Mouse (Mus musculus): ENCODE data around the gene Tigd3.
A peak's percentile ranks its signal among the peaks of the same experiment; 100 is the strongest.

Gene Tigd3

DNA sequence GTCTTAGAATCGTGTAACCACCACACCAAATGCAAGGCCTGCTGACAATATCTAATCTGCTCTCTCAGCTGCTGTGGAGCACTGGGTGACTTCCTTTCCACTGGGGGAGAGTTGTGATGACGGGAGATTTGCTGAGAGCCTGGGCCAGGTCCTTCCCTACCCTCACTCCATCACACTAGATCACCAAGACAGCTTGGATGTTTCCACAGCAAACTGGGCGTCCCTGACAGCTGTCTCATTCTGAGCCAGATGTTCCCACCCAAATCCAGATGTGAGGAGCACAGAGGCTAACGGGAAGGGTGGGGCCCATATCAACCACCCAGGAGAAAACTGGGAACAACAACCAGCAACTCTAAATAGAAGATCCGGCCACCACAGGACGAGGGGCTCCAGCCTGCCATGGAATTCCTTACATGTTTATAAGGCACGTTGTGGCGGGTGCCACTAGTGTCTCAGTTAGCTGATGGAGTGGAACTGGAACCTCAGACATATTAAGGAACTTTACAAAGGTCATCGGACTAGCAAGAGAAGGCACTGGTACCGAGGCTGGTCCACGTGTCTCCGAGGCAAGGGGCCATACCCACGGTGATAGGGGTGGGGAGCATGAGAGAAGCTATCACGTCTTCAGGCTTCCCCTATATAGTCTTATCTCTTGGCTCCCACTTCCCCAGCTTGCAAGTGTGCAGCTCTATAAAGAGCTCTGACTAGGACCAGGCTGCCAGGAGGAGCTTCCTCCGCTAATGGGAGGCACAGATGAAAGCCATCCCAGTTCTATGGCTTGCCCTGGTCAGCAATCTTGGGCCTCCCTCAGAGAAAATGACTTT, 28.4 kb upstream of the Tigd3 start:
- DNase-seq (ENCODE audit: extremely low read depth, low read depth): peak; percentile 92

DNA sequence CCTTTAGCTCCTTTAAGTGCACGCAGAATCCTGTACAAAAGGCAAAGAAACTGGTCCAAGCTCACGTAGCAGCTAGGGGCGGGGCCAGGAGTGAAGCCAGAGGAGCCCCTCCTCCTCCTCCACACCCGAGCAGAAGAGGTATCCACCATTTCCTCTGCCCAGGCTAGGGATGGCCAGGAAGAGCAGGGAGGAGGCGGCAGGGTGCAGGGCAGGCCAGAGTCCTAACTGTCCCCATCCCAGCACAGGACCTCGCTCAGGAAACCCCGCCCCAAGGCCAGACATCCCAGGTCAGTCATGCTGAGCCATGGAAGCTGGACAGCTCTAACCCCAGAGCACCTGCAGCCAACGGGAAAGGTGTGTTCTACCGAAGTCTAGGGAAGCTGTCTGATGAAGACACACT, 27.8 kb upstream of the Tigd3 start:
- peak; percentile 26 for DNase-seq (ENCODE audit: extremely low read depth, low read depth)

DNA sequence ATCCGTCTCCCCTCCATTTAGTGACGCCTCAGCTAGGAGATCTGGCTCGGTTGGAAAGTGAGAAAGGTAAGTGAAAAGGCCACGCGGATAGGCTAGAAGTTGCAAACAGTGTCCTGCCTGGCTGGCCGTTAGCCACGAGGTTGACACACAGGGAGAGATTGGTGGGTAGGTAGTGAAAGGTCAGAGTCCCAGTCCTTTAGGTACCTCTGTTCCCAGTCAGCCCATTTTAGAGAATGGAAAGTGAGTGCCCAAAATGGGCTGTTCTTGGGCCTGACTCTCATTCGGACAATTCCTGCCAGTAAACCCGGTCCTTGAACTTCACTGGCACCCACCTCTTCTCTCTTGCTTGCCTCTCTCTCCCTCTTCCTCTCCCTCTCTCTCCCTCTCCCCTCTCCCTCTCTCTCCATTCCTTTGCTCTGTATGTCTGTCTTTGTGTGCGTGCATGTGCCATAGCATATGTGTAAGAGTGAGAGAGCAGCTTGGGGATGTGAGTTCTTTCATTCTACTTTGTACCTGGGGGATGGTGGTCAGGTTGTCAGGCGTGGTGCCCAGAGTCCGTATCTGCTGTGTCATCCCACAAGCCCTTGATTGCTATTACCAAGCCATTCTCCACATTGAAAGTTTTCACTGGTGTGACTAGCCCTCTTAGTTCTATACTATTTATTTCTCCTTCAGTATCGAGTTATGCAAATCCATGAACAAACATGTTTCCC, 19.2 kb upstream of the Tigd3 start, which contains the start of gene Dpf2:
TSS of gene Dpf2 (minus strand) at position 4 of the 713 bp plus-strand sequence.
- DNase-seq (ENCODE audit: extremely low read depth, low read depth): no peak

DNA sequence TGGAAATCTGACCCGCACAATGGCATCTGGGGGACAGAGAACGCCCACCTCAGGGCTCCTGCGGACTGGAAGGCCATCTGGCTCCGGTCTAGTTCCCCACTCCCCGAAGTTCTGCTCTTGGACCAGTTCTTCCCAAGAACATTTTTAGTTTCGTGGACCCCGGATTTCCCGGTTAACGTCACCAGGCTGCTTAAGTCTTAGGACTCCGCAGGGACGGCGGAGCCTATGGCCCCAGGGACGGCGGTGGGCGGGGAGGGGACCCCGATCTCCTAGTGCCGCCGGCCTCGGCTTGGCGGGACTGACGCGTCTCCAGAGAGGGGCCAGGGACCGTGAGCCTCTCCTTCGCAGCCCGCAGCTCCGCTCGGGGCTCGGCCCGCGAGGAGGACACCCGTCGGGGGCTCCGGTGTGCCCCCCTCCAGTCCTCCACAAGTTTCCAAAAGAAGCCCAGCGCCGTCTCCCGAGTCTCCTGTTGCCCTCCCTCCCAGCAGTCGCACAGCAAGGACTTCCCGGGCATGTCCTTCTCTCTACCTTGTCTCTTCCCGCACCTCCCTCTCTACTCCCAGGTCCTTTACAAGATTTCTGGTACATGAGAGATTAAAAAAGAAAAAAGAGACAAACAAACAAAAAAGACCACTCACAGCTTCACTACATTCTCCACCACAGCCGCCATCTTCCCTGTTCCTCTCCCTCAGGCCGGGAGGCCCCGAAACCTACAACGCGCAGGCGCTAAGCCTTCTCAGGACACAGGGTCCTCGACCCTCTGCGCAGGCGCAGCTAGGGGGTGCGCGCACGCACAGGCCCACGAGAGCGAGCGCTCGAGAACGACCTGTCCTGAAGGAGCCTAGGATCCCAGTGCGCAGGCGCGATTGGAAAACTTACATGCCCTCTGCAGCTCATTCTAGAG, 18.4 kb upstream of the Tigd3 start:
- DNase-seq (ENCODE audit: extremely low read depth, low read depth): peak; percentile 95

DNA sequence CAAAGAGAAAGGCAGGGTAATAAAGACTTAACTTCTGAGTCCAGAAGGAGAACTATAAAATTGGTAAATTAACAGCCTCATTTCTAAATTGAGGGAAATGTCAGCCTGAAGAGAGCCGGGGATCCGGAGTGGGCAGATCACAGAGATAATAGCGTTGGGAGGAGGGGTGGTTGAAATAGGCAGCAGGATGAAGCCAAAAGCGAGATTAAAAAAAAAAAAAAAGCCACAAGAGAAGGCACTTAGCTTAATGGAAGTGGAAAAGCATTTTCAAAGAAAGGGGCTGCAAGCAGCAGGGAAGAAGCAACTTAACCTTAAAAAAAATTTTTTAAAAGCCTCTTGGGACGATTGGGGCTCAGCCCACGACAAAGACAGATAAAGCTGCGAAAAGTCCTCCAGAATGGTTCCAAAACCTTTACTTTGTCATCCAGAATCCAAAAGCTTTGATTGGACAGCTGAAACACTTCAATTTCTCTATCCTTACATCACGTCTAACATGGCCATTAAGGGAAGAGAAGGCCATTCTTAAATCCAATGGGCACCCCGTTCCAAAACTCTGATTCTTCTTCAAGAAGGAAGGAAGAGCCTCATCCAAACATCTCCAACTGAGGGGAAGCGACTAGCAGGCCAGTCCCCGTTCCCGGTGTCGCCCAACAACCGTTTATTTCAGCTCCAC, 17.6 kb upstream of the Tigd3 start:
- peak; percentile 45 for DNase-seq (ENCODE audit: extremely low read depth, low read depth)

DNA sequence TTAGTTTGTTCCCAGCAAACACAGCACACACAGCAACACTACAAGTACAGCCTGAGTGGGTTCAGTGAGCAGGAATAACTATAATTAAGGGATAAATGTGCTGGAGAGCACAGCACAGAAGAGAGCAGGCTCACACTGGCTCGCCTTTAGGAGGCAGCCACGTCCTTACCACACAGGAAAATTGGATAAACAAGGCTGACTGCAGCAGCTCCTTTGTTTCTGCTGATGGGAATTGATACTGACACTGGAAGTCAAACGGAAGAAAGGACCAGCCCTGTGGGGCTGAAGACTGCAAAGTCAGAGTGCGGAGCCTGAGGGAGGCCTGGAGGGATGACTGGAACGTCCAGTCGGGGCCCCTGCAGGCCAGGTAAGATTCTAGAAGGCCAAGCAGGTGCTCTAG, 16.3 kb upstream of the Tigd3 start:
- DNase-seq (ENCODE audit: extremely low read depth, low read depth): no peak

DNA sequence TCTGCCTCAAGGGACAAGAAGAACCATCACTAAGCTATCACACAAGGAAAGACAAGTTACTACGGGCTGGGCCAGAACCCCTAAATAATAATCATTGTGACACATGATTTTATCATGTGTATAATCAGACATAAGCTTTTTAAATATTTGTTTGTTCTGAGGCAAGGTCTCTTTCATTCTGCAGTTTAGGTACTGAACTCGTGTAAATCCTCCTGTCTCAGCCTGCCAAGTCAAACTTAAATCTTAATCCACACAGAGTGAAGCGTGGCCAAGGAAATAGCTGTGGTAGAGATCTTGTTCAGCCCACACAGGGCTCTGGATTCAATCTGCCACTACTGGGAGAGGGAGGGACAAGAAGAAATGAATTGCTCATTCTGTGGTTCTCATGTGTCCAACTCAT, 13.3 kb upstream of the Tigd3 start:
- no peak for DNase-seq (ENCODE audit: extremely low read depth, low read depth)

DNA sequence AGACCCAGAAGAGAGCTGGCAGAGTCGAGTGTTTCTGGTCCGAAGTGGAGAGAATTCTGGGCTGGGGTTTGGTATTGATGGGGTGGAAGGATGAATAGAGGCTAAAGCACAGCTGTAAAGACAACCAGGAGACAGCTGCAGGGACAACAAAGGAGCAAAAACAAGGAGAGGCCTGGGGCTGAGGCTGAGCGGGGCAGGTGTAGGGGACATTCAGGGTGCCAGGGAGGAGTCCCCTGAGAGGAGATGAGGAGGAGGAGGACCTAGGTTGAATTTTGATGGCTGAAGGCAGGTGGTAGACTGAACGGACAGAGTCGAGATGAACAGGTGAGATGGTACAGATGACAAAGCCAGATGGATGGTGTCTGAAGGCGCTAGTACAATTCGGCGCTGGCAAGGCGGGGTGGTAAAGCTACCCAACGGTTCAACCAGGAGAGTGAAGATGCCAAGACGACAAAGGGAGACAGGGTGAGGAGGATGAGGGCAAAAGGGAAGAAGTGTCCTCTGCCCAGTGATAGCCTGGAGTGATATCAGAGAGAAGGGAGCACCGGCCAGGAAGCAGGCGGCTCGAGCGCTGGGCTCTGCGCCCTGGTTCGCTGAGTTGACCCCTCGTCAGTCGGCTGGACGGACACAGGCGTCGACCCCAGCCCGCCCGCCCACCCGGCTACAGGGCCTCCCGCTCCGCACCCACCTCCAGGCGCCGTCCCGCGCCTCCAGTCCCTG, 507 bp downstream of the Tigd3 start:
- DNase-seq (ENCODE audit: extremely low read depth, low read depth): no peak

DNA sequence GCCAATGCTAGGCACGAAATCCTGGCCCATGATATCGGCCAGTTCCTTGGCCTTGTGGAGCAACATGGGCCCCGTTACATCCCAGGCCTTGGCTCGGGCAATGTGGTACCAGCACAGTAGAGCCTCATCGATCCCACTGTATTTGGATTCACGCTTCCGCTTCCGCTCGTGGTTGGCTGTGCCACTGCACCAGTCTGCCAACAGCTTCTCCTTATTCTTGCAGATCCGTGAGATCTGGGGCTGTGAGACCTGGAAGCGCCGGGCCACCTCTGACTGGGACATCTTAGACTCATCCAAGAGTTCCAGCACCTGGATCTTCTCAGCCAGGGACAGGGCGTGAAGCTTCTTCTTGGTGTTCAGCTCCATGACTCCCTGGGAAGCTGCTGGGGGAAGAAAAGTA, 1.2 kb downstream of the Tigd3 start:
- no peak for DNase-seq (ENCODE audit: extremely low read depth, low read depth)

DNA sequence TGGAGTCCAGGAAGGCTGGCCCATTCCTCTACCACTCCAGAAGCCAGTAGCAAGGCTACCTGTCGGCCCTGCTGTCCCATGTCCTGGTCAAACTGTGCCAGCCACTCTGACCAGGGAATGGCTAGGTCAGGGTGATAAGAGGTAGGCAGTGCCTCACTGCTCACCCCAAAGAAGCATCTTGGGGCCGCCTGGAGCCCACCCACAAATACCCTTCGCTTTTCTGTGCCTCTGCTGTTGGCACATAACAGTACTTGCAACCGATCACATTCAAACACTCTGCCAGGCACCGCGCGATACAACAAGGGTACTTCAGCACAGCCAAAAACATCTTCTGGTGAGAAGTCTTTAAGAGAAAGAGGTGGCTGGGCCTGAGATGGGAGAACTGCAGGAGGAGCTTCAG, 1.7 kb downstream of the Tigd3 start:
- DNase-seq (ENCODE audit: extremely low read depth, low read depth): no peak

DNA sequence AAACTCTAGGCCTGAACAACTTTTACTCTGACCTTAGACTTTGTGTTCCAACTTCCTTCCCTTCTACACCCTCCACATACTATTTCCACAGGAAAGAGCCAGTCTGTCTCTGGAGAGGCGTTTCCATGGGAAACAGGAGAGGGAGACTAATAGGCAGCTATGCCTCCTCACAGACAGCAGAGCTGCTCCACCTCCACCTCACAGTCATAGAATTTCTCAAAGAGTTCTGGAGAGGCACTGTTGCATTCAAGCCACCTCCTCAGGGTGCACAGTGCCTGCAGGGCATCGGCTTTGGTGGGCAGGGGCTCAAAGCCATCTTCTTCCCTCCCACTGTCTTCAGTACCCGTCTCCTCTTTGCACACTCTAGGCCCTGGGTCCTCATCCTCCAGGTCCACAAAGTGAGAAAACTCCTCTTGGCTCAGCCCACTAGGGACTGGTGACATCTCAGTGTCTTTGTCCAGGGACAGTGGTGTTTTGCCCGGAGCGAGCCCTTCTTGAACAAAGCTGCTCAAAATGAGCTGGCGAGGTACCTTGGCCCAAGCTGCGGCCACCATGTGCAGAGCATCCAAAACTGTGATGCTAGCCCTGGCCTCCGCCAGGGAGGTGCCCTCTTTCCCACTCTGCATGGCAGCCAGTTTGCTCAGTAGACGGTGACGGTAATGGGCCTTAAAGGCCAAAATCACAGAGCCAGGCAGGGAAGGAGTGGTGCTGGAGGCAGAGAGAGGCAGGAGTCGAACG, 2.3 kb downstream of the Tigd3 start:
- DNase-seq (ENCODE audit: extremely low read depth, low read depth): no peak

DNA sequence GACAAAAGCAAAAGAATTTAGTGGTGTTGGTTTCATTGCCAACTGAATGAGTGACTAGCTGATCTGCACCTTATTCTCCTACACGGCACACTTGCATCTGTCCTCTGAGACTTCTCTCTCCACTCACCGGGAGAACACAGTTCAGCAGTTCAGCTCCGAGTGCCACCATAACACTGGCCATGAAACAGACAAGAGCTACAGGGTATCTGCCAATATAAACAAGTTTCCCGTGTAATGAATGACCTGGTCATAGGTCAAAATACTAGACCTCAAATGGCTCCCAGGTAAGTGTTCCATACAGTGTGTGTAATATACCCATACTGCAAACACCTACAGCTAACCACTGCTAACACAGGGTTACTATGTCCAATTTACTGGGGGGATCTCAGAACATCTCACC, 4.7 kb downstream of the Tigd3 start:
- no peak for DNase-seq (ENCODE audit: extremely low read depth, low read depth)

DNA sequence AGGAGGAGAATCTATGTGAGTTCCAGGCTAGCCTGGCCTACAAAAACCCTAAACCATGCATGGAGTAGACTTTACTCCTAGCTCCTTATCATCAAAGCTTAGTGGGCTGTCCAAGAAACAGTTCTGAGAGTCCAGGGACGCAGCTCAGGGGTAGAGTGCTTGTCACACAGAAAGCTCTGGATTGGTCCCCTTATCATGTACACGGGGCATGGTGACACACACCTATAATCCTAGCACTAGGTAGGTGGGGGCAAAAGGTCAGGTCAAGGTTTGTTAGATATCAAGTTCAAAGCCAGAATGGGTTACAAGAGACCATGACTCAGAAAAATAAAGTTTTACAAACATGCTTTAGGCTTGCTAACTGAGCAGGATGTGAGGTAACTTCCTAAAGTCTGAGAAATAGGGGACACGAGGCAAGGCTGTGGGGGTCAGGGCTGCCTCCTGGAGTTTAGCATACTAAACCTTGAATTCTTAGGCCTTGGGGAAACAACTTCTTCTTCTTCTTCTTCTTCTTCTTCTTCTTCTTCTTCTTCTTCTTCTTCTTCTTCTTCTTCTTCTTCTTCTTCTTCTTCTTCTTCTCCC, 6.6 kb downstream of the Tigd3 start:
- no peak for DNase-seq (ENCODE audit: extremely low read depth, low read depth)

DNA sequence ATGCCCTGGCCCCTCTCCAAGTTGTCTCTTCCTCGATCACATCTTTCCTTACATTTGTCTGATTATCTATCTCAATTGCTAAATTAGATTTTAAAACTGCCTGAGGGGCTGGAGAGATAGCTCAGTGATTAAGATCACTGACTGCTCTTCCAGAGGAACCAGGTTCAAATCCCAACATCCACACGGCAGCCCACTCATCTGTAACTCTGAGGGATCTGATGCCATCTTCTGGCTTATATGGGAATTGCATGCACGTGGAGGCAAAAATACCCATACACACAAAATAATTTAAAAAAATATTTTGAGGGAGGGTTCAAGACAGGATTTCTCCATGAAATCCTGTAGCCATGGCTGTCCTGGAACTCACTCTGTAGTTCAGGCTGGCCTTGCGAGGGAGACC, 8.1 kb downstream of the Tigd3 start:
- no peak for DNase-seq (ENCODE audit: extremely low read depth, low read depth)

DNA sequence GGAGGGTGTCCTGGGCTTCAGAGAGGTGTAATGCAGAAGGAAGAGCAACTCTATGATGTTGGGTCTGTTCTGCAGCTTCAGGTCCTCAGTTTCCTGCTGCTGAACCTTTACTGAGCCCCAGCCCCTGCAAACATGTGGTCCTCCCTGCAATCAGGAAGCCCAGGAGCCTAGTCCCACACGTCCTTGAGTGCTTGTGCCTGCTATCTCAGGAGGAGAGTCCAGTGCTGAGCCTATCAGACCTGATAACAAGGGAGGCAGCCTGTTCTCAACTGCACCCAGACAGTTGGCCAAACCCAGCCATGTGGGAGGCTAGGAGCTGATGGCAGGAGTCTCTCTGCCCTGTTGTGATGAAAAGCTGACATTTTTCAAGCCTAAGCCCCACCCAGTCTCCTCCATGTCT, 10.0 kb downstream of the Tigd3 start:
- DNase-seq (ENCODE audit: extremely low read depth, low read depth): peak; percentile 50

DNA sequence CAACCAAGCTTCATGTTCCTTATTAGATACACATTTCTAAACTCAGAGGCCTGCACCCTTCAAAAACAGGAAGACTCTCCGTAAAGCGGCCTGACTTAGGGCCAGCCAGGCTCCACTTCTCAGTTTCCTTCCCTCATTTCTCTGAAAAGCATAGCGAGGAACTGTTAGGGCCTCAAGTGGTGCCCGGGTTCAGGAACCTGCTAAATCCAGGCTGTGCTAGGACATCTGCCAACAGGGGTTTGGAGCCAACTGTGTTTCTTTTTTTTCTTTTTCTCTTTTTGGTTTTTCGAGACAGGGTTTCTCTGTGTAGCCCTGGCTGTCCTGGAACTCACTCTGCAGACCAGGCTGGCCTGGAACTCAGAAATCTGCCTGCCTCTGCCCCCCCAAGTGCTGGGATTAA, 11.9 kb downstream of the Tigd3 start:
- peak; percentile 49 for DNase-seq (ENCODE audit: extremely low read depth, low read depth)

DNA sequence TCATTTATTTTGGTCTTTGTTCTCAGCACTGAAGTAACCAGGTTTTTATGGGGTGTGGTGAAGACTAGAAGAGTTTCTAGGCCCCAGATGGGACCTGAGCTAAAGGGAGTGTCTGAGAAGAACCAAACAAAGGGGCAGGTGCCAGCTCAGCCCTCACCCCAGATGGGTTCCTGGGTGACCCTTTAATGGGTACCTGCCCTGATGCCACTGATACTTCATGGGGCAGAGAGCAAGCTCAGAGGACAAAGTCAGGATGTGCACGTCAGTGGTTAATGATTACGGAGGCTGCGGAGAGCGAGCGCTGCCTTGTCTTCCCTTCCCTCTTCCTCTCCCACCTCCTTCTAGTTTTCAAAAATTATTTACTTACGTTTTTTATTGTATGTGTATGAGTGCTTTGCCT, 12.8 kb downstream of the Tigd3 start:
- no peak for DNase-seq (ENCODE audit: extremely low read depth, low read depth)

DNA sequence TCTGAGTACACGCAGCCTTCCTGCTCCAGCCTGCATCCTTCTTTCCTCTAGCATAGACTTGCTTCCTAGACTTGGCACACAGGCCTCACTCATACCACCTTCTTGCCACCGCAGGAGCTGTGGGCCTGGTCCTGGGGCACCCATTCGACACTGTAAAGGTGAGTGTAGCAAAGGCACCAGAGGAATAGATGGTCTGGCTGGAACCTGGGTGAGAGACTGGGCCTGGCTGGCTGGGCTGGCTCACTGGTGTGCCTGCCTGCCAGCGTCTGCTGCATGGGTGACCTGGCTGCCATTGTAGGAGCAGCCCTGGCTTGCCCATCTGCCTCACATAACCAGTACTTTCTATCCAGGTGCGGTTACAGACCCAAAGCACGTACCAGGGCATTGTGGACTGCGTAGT, 14.2 kb downstream of the Tigd3 start:
- no peak for DNase-seq (ENCODE audit: extremely low read depth, low read depth)

DNA sequence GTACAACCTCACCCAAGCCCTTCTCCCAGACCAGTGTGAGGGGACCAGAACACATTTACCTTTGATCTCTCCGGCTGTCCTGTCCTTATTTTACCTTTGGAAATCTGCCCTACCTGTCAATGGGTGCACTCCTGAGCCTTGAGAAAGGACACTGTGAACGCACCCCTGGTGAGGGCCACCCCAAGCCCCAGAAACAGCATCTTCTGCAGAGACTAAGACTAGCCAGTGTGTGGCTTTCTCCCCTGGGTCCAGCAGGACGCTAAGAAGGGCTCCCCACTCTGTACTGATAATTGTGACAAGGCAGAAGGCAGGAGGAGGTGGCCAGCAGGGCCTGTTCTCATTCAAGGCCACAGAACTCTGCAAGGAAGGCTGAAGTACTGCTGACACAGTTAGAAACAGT, 15.0 kb downstream of the Tigd3 start:
- no peak for DNase-seq (ENCODE audit: extremely low read depth, low read depth)

DNA sequence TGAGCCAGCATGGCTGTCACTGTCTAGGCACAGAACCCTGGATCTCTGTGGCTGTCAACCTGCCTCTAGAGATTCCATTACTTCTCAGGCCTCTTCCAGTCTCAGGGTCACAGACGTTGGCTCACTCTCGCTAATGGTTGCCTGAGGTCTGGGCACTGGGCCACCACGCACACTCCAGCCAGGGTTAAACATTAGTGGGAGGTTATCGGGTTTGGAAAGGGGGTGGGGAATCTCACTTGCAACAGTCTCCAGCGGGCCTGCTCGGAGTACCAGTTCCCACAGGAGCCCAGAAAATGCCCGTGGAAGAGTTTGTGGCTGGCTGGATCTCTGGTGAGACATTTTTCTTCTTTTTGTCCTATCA, 15.6 kb downstream of the Tigd3 start:
- DNase-seq (ENCODE audit: extremely low read depth, low read depth): no peak
